Mouse (Mus musculus) urinary bladder, postnatal 10 days (tissue): Measurements from ENCODE around the gene Gm12845.
"Not testable (repeated sequence)": the region's sequence is repeated elsewhere in the genome, so short reads cannot be mapped to it uniquely, and the experiment has no call there.

Experiments
- DNase-seq: peaks from one replicate; pipeline ENCODE4 v3.0.0; 2022; ENCODE audit warnings: low spot score

Gm12845 gene

DNA sequence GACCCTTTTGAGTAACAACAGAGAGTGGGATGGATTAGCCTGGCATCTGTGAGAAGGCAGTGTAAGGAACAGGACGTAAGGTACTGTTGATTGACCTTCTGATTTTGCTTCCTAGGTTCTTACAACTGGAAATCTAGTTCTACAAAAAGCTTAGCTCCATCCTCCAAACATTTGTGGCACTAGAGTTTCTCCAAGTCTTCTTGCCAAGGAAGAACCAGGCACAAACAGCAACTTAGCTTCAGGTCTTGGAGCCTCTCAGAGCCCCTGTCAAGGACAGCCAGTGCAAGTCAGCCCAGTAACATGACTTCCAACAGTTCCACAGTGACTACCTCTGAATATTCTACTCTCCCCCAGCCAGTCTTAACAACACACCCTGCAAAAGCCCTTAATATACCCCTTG lies at the start of gene Gm12845:
TSS of gene Gm12845 (plus strand) at position 301 of the 400 bp plus-strand sequence.
- DNase-seq: no peak

DNA sequence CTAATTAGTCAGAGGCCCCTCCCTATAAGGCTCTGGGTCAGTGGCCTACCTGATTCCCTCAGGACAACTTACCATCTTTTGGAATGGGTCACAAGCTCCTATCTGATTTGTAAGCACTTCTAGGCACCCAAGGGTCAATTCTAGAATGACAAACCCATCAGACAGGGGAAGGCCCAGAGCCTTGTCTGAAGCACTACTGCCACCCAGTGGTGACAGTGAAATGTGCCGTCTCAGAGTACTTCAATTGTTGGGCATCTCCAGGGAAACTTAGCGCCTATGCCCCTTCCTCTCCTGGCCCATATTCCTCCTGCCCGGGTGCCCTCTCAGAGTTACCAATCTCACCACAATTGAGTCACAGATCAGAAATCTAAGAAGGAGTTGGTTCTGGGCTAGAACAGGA lies 47.3 kb upstream of the Gm12845 start:
- DNase-seq: no peak

DNA sequence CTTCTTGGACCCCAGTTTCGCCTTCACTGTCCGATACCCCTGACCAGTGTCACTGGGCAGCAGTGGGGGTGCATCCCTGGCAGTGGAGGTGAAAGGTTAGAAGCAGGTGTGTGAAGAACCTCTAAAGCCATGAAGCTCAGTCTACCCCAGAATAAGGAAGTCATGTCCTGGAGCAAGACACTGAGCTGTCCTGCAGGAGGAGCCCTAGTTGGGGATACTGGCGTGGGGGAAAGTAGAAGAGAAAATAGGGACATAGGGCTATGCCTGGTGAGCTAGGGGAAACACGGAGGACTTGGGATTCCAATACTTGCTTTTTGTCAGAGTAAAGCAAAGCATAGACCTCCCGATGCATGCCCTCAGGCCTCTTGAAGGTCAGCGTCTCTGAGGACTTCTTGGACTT lies 43.2 kb upstream of the Gm12845 start:
- DNase-seq: no peak

DNA sequence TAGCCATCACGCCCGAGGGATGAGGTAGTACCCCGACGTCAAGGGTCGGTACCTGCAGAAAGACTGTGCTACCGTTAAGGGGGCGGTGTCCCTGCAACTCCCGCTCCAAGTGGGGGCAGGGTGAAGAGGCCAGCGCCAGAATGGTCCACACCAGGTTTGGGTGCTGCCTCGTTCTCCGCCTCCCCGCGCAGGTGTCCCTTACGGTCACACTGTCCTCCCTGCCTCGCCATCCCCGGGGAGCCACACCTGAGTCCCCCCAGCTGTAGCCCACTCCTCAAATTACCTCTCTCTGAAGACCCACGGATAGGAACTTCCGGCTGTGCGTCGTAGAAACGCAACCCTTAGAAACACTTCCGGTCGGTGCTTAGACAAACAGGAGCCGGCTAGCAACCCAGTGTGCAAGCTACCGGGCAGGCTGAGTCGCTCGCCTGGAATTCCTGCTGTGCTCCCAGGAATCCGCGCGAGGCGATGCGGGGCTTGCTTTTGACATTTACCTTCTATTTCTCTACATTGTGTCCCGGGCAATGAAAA lies 42.2 kb upstream of the Gm12845 start, which contains the start of gene Dmap1:
TSS of gene Dmap1 (minus strand) at position 343 of the 531 bp plus-strand sequence.
- no peak for DNase-seq

DNA sequence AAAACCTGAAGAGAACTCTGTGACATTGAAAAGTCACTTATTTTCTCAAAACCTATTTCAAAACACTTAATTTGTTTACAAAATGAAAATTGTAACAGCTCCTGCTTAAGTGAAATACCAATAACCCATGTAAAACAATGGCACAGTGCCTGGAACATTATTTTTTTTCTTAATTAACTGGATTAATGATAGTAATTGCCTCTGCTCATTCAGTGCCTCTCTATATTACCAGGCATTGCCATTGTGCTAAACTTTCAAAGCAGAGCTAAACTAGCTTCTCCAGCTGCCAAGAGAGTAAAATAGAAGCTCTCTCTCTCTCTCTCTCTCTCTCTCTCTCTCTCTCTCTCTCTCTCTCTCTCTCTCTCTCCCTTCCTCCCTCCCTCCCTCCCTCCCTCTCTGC lies 41.7 kb upstream of the Gm12845 start:
- no peak for DNase-seq

DNA sequence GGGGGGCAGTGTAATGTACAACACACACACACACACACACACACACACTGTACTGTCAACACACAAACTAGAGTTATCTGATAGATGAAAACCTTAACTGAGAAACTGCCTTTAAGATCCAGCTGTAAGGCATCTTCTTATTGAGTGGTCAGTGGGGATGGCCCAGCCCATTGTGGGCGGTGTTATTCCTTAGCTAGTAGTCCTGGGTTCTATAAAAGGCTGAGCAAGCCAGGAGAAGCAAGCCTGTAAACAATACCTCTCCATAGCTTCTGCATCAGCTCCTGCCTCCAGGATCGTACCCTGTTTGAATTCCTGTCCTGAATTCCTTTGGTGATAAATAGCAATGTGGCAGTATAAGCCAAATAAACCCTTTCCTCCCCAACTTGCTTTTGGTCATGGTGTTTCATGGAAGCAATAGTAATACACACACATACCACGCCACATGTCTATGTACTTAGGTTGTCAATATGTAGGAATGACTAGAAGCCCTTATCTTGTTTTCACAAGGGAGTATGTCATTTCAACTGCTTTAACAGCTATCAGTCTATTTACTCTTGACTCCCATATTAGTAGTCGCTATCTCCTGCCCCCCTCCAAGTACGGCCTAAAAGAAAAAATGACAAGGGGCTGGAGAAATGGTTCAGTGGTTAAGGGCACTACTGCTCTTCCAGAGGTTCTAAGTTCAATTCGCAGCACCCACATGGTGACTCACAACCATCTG lies 41.0 kb upstream of the Gm12845 start:
- no peak for DNase-seq

DNA sequence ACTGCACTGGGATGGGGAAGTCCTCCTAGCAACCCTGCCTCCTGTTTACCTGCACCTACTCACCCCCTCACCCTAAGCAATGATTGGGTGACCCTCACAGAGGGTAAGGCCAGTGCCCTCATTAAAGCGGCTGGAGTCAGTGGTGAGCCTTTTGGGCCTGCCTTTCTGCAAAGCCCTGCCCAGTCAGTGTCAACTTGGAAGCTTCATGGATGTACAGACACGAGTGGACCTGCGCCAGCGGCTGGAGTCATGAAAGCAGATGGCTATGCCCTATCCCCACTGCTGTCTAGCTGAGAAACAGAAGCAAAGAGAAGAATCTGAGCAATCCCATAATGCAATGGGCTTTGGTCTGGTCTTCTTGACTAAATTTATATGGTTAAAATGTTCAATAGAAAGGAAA lies 37.9 kb upstream of the Gm12845 start:
- no peak for DNase-seq

DNA sequence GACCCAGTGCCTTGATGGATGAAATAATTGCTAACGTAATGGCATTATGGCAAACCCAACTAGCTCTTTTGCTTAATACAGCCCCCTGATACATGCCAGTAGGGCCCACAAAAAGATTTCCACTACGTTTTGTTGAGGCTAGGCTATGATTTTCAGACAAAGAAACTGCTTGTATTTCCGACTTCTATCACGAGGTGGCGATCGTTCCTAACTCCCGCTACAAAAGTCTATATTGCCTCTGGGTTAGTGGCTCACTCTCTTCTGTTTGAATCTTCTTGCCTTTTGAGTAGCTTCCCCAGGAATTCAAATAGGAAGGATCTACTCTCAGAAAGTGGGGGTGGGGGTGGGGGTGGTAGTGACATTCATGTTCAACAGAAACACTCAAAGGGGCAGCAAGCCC lies 18.9 kb upstream of the Gm12845 start:
- no peak for DNase-seq

DNA sequence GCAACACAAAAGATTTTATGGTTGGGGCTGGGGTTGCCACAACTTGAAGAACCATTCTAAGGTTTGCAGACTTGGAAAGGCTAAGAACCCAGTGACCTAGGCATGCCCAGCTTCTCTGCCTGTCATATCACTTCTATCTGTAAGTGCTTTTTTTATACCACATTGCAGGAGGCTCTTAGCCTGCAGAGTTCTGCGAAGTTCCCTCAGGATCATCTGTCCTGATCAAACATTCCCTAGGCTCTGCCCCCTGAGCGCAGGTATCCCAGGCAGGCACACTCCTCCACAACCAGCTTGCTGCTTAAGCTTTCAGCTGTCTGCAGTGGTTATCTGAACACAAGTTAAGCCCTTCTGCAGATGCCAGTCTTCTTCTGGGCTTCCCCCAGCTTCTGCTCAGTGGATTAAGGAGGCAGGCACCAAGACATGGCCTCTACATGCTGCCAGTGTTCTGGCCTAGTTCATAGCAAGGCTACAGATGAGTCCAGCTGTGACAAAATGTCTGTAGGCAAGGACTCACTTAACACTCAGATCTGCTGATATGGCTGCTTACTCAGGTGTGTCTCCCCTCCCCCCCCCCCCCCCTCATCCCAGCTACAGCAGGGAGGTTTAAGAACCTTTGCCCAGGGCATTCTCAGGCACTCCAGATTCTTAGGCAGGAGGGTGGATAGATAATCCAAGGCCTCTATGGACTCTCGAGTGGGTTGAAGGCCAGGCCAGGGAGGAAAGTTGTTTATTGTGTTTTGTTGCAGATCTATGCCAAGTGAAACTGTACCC lies 15.2 kb upstream of the Gm12845 start:
- DNase-seq: no peak

DNA sequence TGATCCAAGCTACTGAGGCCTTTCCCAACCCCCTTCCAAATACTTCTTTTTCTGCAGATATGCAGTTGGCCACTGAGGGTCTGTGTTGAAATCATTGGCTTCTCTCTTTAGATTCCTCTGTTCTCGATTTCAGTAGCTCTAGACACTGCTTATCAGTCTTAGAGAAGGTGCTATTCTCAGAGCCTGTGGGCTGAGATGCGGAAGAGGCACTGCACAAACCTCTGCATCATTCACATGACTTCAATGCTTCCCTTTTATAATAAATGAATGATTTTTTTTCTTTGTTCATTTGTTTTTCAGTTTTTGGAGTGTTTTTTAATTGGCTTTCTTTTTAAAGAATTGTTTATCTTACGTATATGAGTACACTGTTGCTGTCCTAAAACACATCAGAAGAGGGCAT lies 11.9 kb upstream of the Gm12845 start:
- no peak for DNase-seq

DNA sequence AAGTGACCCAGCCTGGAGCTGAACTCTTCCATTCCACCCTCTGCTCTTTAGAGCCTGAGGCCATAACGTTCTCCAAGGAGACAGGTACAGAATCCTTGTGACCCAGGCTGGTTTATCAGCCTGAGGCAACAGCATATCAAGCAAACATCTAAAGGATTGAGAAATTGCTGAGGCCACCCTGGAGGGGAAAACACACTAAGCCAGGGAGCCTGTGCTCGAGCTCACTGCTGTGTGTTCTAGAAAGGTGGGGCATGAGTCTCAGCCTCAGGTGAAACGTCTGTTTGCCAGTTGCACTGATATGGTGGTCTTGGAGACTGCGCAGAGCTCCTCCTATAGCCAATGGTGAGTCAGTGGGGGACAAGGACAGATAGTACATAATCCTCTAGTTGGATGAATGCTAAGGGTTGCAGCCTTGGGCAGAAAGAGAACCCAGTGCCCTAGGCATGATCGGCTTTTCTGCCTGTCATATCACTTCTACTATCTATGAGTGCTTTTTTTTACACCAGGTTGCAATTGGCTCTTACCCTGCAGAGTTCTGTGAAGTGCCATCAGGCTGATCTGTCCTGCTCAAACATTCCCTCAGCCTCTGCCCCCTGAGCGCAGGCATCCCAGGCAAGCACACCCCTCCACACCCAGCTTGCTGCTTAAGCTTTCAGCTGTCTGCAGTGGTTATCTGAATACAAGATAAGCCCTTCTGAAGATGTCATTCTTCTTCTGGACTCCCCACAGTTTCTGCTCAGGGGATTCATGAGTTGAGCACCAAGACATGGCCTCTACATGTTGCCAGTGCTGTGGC lies 10.7 kb upstream of the Gm12845 start:
- DNase-seq: no peak

DNA sequence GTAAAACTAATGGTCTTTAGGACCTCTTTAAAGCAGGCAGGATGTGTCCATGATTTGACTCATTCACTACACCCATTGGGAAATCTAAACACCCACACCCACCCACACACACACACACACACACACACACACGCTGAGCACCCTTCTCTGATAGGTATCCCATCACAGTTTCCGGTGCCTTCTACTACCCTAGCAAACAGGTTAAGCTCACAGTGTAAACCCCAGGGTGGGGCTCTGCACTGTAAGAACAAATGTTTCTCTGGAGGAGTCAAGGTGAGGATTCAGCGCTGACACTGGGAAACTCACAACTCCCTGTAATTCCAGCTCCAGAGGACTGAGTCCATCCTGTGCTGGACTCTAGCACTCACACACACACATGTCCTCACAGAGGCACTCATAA lies 7.7 kb downstream of the Gm12845 start:
- DNase-seq: no peak

DNA sequence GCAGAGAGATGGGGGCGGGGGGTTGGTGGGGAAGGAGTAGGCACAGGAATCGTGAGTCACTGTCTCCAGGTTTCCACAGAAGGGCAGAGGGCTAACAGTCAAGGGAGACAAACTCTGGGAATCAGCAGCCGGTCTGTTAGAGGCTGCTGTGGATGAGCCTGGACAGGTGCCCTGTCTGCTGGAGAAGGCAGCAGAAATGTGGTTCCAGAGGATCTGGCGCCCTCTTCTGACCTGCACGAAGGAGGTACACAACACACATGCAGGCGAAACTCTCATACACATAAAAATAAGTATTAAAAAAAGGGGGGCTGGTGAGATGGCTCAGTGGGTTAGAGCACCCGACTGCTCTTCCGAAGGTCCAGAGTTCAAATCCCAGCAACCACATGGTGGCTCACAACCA lies 13.3 kb downstream of the Gm12845 start:
- no peak for DNase-seq

DNA sequence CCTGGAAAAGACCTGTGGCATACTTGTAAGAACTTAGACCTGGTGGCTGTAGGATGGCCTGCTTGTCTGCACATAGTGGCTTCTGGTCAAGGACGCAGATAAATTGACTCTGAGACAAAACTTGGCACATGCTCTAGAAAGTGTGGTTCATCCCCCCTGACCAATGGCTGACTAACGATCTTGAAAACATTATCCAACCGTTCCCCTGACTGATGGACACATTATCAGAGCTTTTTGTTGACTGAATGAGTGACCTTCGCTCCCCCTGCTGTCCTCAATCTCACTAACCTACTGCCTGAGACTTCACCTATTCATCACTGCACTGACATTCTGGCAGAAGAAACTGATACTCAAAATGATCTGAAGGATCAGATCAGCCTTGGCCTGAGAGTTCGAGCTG lies 28.3 kb downstream of the Gm12845 start:
- not testable (repeated sequence) for DNase-seq

DNA sequence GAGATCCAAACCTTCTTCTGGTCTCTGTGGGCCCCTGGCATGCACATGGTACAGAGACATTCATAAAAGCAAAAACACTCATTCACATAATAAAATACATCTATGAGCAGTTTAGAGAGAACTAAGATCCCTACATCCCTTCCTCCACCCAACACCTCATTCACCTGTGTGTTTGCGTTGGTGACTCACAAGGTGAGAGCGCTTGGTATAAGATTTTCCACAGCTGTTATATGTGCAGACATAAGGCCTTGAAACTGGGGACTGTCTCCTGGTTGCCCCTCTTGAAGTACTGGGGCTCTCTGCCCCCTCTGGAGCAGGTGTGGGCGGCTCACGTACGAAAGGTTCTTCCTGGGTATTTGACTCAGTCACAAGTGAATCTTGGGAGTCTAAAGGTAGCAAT lies 35.9 kb downstream of the Gm12845 start:
- DNase-seq: no peak

DNA sequence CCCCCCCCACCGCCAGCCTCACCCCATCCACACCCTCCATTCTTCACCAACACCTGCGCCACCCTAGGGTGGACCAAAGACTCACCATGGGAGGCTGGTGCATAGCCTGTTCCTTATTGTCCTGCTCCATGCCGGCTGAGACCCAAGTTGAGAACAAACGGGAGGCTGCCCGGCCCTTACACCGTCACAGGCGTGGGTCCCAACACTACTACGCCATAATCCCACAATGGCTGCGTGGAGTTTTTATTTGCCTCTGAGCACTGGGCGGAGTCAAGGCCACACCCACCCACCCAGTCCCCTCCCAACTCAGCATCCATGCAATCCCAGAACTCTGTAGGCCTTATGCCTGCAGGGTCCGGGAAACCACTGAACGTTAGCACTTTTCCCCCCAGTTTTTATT lies 41.2 kb downstream of the Gm12845 start, which contains the start of gene Klf17:
TSS of gene Klf17 (minus strand) at position 233 of the 400 bp plus-strand sequence.
- no peak for DNase-seq

DNA sequence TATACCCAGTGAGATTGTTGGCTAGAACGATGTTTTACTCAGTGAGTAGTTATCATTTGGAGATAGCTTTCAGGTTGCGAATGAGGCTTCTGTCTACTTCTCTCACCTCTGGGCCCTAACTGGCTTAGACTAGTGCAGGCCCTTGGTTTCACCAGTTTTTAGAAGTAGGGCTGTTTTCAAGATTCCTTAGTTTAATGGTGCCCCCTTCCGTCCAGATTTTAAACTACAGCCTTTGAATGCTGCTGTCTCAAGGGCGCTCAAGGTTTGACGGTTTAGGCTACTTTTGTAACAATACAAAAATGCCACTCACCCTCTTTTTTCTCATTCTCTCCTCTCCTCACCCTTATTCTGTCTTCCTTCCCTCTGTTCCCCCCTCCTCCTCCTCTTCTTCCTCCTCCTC lies 46.7 kb downstream of the Gm12845 start:
- DNase-seq: no peak

DNA sequence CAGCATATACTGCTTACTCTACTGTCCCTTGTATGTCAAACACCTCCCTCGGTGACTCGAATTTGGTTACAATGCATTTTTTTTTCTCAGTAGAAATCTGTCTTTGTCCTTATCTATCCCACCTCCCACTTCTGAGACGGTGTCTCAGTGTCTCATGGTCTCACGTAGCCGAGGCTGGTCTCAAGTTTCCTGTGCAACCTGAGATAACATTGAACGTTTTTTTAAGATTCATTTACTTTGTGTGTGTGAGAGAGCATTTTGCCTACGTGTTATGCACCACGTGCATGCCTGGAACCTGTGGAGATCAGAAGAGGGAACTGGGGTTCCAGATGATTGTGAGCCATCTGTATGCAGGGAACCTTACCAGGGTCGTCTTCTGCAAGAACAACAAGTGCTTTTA lies 48.7 kb downstream of the Gm12845 start:
- DNase-seq: no peak
